ENCODE assay signal across 8 mouse cellular contexts in genomic region chr7:92181959-92182612, GRCm38 (mm10).
DNase-seq lines count a peak whose midpoint lies in the region; ATAC-seq and TF ChIP-seq lines count a peak whose summit lies in the region.
"Had no signal": no experiment of that assay in that cellular context is flagged by ENCODE, and none has a peak within 500 bp of the region (broad histone marks: within the 10 kb centered on the region; RNA-seq: fewer than 3 reads in every experiment).

No protein-coding gene starts in this region.

- no peak for TF ChIP-seq POLR2A in brain, embryonic 14.5 days (IDR thresholded peaks at IDR 0.05; ENCODE audit: borderline replicate concordance, extremely low read depth, insufficient read depth, insufficient read length, poor library complexity, severe bottlenecking)

- H3K36me3 ChIP-seq in forebrain, embryonic 10.5 days (replicated peaks): no peaks in the 10 kb centered on the region
- no peaks in the 10 kb centered on the region for H3K36me3 ChIP-seq in hindbrain, embryonic 11.5 days (ENCODE audit: control insufficient read depth, insufficient read depth, low read length)
- no peaks in the 10 kb centered on the region for H3K36me3 ChIP-seq in midbrain, embryonic 14.5 days (ENCODE audit: control insufficient read depth, insufficient read depth, low read length)

- peak overlapping the region; percentile 49; the same call in 1 of the 2 replicates for H3K4me3 ChIP-seq in forebrain, embryonic 10.5 days
- no peak overlapping the region for H3K4me3 ChIP-seq in hindbrain, embryonic 11.5 days (ENCODE audit: low read depth, low read length)
- no peak overlapping the region for H3K4me3 ChIP-seq in midbrain, embryonic 14.5 days (replicated peaks; ENCODE audit: low read depth, low read length)

- H3K9ac ChIP-seq in hindbrain, embryonic 11.5 days (ENCODE audit: low read depth, low read length): no peak overlapping the region
- H3K9ac ChIP-seq in midbrain, embryonic 14.5 days (replicated peaks; ENCODE audit: low read length): no peak overlapping the region

- no peak for ATAC-seq in hindbrain, embryonic 11.5 days (ENCODE audit: low FRiP score)
- peak; percentile 49; the same call in 1 of the 2 replicates for ATAC-seq in midbrain, embryonic 14.5 days (ENCODE audit: low FRiP score, low TSS enrichment)

- peaks cover 29% of the 10 kb centered on the region for H3K4me1 ChIP-seq in forebrain, embryonic 10.5 days
- no peaks in the 10 kb centered on the region for H3K4me1 ChIP-seq in hindbrain, embryonic 11.5 days (replicated peaks; ENCODE audit: control insufficient read depth, insufficient read depth, low read length)
- H3K4me1 ChIP-seq in midbrain, embryonic 14.5 days (ENCODE audit: control insufficient read depth, insufficient read depth, low read length): peaks cover 11% of the 10 kb centered on the region

- no peaks in the 10 kb centered on the region for H3K9me3 ChIP-seq in forebrain, embryonic 10.5 days
- no peaks in the 10 kb centered on the region for H3K9me3 ChIP-seq in hindbrain, embryonic 11.5 days (ENCODE audit: control insufficient read depth, low read length)
- no peaks in the 10 kb centered on the region for H3K9me3 ChIP-seq in midbrain, embryonic 14.5 days (ENCODE audit: control insufficient read depth, low read length)

- 7% methylated on average over 10 of the region's 10 CpGs for WGBS in forebrain, embryonic 10.5 days
- 17% methylated on average over 10 of the region's 10 CpGs for WGBS in hindbrain, embryonic 11.5 days
- WGBS in midbrain, embryonic 14.5 days: 4% methylated on average over 10 of the region's 10 CpGs

- no peak overlapping the region for H3K27ac ChIP-seq in forebrain, embryonic 10.5 days
- H3K27ac ChIP-seq in hindbrain, embryonic 11.5 days (ENCODE audit: low read depth, low read length): no peak overlapping the region
- no peak overlapping the region for H3K27ac ChIP-seq in midbrain, embryonic 14.5 days (replicated peaks; ENCODE audit: low read depth, low read length)

- H3K4me2 ChIP-seq in hindbrain, embryonic 11.5 days (replicated peaks; ENCODE audit: low read depth, low read length): no peak overlapping the region
- peak overlapping the region; percentile 58 for H3K4me2 ChIP-seq in midbrain, embryonic 14.5 days (ENCODE audit: low read length)

- no peak for TF ChIP-seq CTCF in brain, embryonic 14.5 days (IDR thresholded peaks at IDR 0.05; ENCODE audit: borderline replicate concordance, extremely low read depth, insufficient read depth, insufficient read length)

- DNase-seq in brain, embryonic 14.5 days (ENCODE audit: low read depth): peak; percentile 49
- no peak for DNase-seq in forebrain, embryonic 10.5 days (ENCODE audit: extremely low spot score, low spot score)
- DNase-seq in hindbrain, embryonic 11.5 days (ENCODE audit: low spot score): peak; percentile 31
- DNase-seq in midbrain, embryonic 14.5 days: peak; percentile 52
- DNase-seq in urinary bladder, postnatal 10 days (ENCODE audit: low spot score): no peak
- DNase-seq in adrenal gland, postnatal 10 days: no peak
- no peak for DNase-seq in urinary bladder, postnatal 25 days (ENCODE audit: low spot score)
- DNase-seq: left cerebral cortex, postnatal 4 days had no signal

- H3K27me3 ChIP-seq in forebrain, embryonic 10.5 days (ENCODE audit: poor library complexity, severe bottlenecking): peaks cover 40% of the 10 kb centered on the region
- peaks cover 4% of the 10 kb centered on the region; the same call in 1 of the 2 replicates for H3K27me3 ChIP-seq in hindbrain, embryonic 11.5 days (ENCODE audit: control insufficient read depth, insufficient read depth, low read length)
- H3K27me3 ChIP-seq in midbrain, embryonic 14.5 days (ENCODE audit: control insufficient read depth, insufficient read depth, low read length): peaks cover 8% of the 10 kb centered on the region; the same call in 1 of the 2 replicates

Comparison
In these comparisons a context has a peak if more than half of its experiments do, and no peak if none do; other contexts are left out.
1. DNase-seq: peak in brain, embryonic 14.5 days (single experiment), hindbrain, embryonic 11.5 days (single experiment) and midbrain, embryonic 14.5 days (single experiment); none in forebrain, embryonic 10.5 days (single experiment), urinary bladder, postnatal 10 days (single experiment), adrenal gland, postnatal 10 days (single experiment) and urinary bladder, postnatal 25 days (single experiment).